9 mouse cellular contexts compared by ENCODE assay signal in genomic region chr11:8629326-8629725, GRCm38 (mm10). TPM values are rescaled to one million over a fixed set of nuclear protein-coding genes. Genes with fewer than 3 reads are reported as not detected.
DNase-seq lines count a peak whose midpoint lies in the region; ATAC-seq and TF ChIP-seq lines count a peak whose summit lies in the region.
"Had no signal": no experiment of that assay in that cellular context is flagged by ENCODE, and none has a peak within 500 bp of the region (broad histone marks: within the 10 kb centered on the region; RNA-seq: fewer than 3 reads in every experiment).

No protein-coding gene starts in this region.

- no peak overlapping the region for H3K9ac ChIP-seq in liver, embryonic 11.5 days (ENCODE audit: low read depth, low read length)
- H3K9ac ChIP-seq in ES-E14 (ENCODE audit: insufficient read depth, low read depth, low read length, poor library complexity, severe bottlenecking): 0 out of 2 replicates have a peak overlapping the region, but pooled peaks have one; percentile 16
- H3K9ac ChIP-seq in forebrain, embryonic 16.5 days (replicated peaks; ENCODE audit: low read depth, low read length): no peak overlapping the region
- H3K9ac ChIP-seq: hindbrain, embryonic 13.5 days had no signal

- no peaks in the 10 kb centered on the region for H3K36me3 ChIP-seq in liver, embryonic 11.5 days (ENCODE audit: control insufficient read depth, insufficient read depth, low read length)
- no peaks in the 10 kb centered on the region; the same call in 1 of the 2 replicates for H3K36me3 ChIP-seq in ES-E14 (ENCODE audit: control insufficient read depth, insufficient read depth, low read length, poor library complexity, severe bottlenecking)
- H3K36me3 ChIP-seq in forebrain, embryonic 16.5 days (ENCODE audit: control insufficient read depth, insufficient read depth): no peaks in the 10 kb centered on the region
- H3K36me3 ChIP-seq: hindbrain, embryonic 13.5 days had no signal

- no peaks in the 10 kb centered on the region for H3K9me3 ChIP-seq in liver, embryonic 11.5 days (ENCODE audit: control insufficient read depth, low read length)
- H3K9me3 ChIP-seq in ES-E14 (ENCODE audit: control insufficient read depth, insufficient read depth, low read depth, low read length): no peaks in the 10 kb centered on the region
- H3K9me3 ChIP-seq in forebrain, embryonic 16.5 days (ENCODE audit: control insufficient read depth, low read length): no peaks in the 10 kb centered on the region
- H3K9me3 ChIP-seq: hindbrain, embryonic 13.5 days had no signal

- WGBS in liver, embryonic 11.5 days: 79% methylated on average over 5 of the region's 5 CpGs
- whole genome bisulfite sequencing in forebrain, embryonic 16.5 days: 88% methylated on average over 5 of the region's 5 CpGs

- no peak overlapping the region for H3K27ac ChIP-seq in liver, embryonic 11.5 days (ENCODE audit: low read depth, low read length)
- peak overlapping the region; percentile 76 for H3K27ac ChIP-seq in ES-E14 (ENCODE audit: insufficient read depth, low read depth, low read length, poor library complexity, severe bottlenecking)
- H3K27ac ChIP-seq in forebrain, embryonic 16.5 days (ENCODE audit: low read length): no peak overlapping the region
- H3K27ac ChIP-seq: hindbrain, embryonic 13.5 days had no signal

- peaks cover 15% of the 10 kb centered on the region for H3K4me1 ChIP-seq in liver, embryonic 11.5 days (replicated peaks; ENCODE audit: control insufficient read depth, insufficient read depth, low read length)
- H3K4me1 ChIP-seq in ES-E14 (ENCODE audit: control insufficient read depth in 2 of 2, insufficient read depth in 2 of 2, low read length in 2 of 2, poor library complexity in 1 of 2): peaks cover 22 to 42% of the 10 kb centered on the region in 2 experiments
- H3K4me1 ChIP-seq in forebrain, embryonic 16.5 days (replicated peaks; ENCODE audit: control insufficient read depth, insufficient read depth, low read length): peaks cover 12% of the 10 kb centered on the region

- H3K4me3 ChIP-seq in liver, embryonic 11.5 days (ENCODE audit: low read depth, low read length): no peak overlapping the region
- no peak overlapping the region for H3K4me3 ChIP-seq in ES-E14 (ENCODE audit: insufficient read depth in 1 of 2, low read depth in 1 of 2, low read length in 2 of 2, poor library complexity in 1 of 2, severe bottlenecking in 1 of 2)
- no peak overlapping the region for H3K4me3 ChIP-seq in forebrain, embryonic 16.5 days (replicated peaks; ENCODE audit: low read length)
- H3K4me3 ChIP-seq: hindbrain, embryonic 13.5 days had no signal

- H3K4me2 ChIP-seq in liver, embryonic 11.5 days: peak overlapping the region; percentile 35
- no peak overlapping the region for H3K4me2 ChIP-seq in forebrain, embryonic 16.5 days (ENCODE audit: low read length)
- H3K4me2 ChIP-seq: hindbrain, embryonic 13.5 days had no signal

- in situ Hi-C loops in ES-E14 (cut with MboI; ENCODE audit: low sequenced_read_pairs in 2 of 2, unreplicated experiment in 2 of 2): no loop called here

- peaks cover 12% of the 10 kb centered on the region for H3K27me3 ChIP-seq in liver, embryonic 11.5 days (replicated peaks; ENCODE audit: control insufficient read depth, insufficient read depth, low read length)
- no peaks in the 10 kb centered on the region for H3K27me3 ChIP-seq in forebrain, embryonic 16.5 days (replicated peaks; ENCODE audit: control insufficient read depth, insufficient read depth, low read length)

- intact Hi-C loops in heart, postnatal 36 days (cut with DNase I): no loop called here

- no peak for ATAC-seq in liver, embryonic 11.5 days (replicated peaks; ENCODE audit: low FRiP score)
- ATAC-seq in megakaryocyte, adult 5-6 weeks (ENCODE audit: poor library complexity, severe bottlenecking): 0 out of 2 replicates have a peak, but pooled peaks have one; percentile 8
- no peak for ATAC-seq in forebrain, embryonic 16.5 days

- peak; percentile 89 for DNase-seq in heart, adult 11 months
- DNase-seq in heart, postnatal 36 days: no peak
- DNase-seq in liver, embryonic 11.5 days (ENCODE audit: low spot score): no peak
- DNase-seq in liver (no peak), ES-E14 (ENCODE audit: low read depth, low spot score) (no peak)
- no peak for DNase-seq in cerebellum, postnatal 10 days

TF ChIP-seq in ES-E14, 5 proteins besides CTCF, POLR2A, EP300 and RAD21:
- TF ChIP-seq HCFC1 (IDR thresholded peaks at IDR 0.05; ENCODE audit: borderline replicate concordance, insufficient read depth, low read length) (no peak), MAFK (IDR thresholded peaks at IDR 0.05; ENCODE audit: insufficient read depth, low read depth, low read length) (no peak), CHD2 (IDR thresholded peaks at IDR 0.05; ENCODE audit: low read depth, low read length) (no peak), ZC3H11A (IDR thresholded peaks at IDR 0.05; ENCODE audit: borderline replicate concordance, low read depth, low read length) (no peak), ZNF384 (IDR thresholded peaks at IDR 0.05; ENCODE audit: low read depth, low read length) (no peak)

RNA-seq across cellular contexts. Expression of gene Tns3, which starts 35.0 kb away (rescaled TPM):
- total RNA-seq in heart, postnatal 36 days (2021): 10 to 100 TPM; 18.9 to 24.0 TPM
- polyA plus RNA-seq in liver, embryonic 11.5 days (2014; fragmentation: Nextera tagmentation; extraction: Ambion mirVana): 9.8 and 10.2 TPM in 2 replicates
- 111 and 133 TPM in 2 replicates for total RNA-seq in ES-E14 (2012; rRNA removed)
- 29.6 and 35.7 TPM in 2 replicates for total RNA-seq in megakaryocyte, adult 5-6 weeks (2015)
- total RNA-seq in megakaryocyte, adult 5-6 weeks (2017): 15.9 and 17.6 TPM in 2 replicates
- polyA plus RNA-seq in forebrain, embryonic 16.5 days (2015; fragmentation: Nextera tagmentation; extraction: Ambion mirVana): 8.8 TPM in 2 replicates
